Mouse (Mus musculus) ES-CJ7 (cell line): ENCODE measurements around the gene Hs3st6.

ENCODE experiments used
- DNase-seq: peaks from one replicate; pipeline ENCODE4 v3.0.0; 2011; ENCODE audit warnings: low read depth, low spot score

Hs3st6 gene

DNA sequence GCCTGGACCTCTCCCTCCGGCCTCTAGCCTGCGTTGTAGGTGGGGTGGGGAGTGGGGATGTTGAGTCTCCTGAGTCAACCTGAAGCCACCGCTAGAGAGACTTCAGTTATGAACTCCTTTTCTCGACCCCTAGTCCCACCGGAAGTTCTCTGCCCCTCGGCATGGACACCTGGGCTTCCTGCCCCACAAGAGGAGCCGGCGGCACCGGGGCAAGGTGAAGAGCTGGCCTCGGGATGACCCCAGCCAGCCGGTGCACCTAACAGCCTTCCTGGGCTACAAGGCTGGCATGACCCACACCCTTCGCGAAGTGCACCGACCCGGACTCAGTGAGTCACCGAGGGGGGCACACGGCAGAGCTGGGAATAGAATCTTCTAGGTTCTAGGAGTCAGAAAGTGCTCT is 24.6 kb upstream of the Hs3st6 start:
- no peak for DNase-seq

DNA sequence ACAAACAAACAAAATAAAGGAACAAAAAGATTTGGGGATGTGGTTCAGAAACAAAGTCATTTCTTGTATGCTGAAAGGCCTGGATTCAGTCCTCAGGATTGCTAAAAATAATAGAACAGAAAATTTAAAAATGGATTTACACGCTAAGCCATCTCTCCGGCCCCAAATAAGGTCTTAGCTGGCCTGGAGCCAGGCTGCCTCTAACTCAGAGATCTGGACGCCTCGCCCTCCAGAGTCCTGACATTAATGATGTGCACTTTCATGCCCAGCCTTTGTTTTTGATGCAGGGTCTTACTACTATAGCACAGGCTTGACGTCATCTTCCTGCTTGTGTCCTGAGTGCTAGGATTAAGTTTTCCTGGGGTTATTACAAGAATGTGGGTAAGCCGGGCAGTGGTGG is 23.7 kb upstream of the Hs3st6 start:
- no peak for DNase-seq

DNA sequence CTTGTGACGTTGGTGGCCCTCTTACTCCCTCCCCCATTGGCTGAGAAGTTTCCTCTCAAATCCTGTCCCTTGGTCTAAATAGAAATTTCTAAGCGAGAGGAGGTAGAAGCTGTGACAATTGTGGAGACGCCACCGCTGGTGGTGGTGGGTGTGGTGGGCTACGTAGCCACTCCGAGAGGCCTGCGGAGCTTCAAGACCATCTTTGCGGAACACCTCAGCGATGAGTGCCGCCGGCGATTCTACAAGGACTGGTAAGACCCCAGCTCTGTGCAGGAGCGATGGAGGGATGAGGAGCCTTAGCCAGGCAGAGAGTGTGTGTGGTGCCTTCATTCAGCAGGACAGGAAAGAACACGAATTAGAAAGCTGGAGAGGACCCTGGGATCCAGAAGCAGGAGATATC is 22.0 kb upstream of the Hs3st6 start:
- DNase-seq, result no peak

DNA sequence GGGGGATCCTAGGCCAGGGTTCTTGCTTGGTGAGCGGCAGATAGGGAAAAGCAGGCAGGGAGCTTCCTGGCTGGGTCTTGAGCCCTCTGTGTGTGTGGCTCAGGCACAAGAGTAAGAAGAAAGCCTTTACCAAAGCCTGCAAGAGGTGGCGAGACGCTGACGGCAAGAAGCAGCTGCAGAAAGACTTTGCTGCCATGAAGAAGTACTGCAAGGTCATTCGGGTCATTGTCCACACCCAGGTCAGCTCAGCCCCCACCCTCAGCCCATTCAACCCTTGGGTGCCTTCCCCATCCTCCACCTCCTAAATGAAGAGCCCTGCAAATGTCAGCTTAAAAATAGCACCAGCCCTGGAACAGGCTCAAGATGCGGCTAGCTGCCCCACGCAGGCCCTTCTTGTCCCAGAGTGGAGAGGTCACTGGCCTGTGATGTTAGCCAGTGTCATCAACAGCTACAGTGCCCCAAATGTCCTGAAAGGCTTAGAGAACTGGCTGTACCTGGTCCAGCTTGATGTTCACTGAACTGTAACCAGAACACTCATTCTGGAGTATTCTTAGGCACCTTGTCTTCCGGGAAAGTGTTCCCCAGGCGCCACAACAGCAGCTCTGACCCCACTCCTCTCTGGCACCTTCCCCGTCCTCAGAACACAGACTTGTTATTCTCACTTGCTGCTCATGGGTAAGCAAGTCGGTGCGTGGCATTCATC is 20.4 kb upstream of the Hs3st6 start:
- no peak for DNase-seq

DNA sequence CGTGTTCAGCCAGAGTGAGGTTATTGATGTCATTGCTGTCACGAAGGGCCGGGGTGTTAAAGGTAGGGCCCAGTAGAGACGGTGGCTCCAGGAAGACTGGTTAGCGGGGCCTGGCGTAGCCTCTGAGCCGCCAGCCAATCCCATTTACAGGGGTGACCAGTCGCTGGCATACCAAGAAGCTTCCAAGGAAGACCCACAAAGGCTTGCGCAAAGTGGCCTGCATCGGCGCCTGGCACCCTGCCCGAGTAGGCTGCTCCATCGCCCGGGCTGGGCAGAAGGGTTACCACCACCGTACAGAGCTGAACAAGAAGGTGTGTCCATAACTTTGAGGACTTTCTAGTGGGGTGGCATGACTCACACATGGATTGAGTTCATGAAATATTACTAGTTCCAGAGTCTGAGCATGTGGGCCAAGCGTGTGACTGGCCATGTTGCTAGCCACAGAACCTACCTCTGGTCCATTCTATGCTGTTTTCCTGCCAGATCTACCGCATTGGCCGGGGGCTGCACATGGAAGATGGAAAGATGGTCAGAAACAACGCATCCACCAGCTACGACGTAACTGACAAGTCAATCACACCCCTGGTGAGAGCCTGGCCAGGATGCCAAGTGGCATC is 19.2 kb upstream of the Hs3st6 start:
- DNase-seq, result no peak

DNA sequence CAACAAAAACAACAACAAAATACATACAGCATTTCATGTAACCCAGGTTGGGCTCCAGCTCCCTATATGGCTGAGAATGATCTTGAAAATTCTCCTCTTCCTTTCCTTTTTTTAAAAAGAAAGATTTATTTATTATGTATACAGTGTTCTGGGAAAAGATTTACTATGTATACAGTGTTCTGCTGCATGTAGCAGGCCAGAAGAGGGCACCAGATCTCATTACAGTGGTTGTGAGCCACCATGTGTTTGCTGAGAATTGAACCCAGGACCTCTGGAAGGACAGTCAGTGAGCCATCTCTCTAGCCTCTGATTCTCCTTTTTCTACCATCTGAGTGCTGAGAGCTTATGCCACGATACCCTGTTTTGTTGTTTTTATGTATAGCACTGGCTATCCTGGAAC is 18.3 kb upstream of the Hs3st6 start:
- DNase-seq, result no peak

DNA sequence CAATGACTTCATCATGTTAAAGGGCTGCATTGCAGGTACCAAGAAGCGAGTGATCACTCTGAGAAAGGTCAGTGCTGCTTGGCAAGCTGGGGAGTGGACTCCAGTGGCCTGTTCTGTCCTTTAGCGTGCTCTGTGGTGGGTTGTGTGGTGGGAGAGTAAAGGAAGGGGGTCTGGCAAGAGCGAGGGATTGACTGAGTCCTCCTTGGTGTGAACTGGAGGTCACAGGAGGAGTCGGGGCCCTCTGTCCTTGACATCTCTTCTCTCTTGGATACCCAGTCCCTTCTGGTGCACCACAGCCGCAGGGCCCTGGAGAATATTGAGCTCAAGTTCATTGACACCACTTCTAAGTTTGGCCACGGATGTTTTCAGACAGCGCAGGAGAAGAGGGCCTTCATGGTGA is 17.3 kb upstream of the Hs3st6 start:
- DNase-seq, result no peak

DNA sequence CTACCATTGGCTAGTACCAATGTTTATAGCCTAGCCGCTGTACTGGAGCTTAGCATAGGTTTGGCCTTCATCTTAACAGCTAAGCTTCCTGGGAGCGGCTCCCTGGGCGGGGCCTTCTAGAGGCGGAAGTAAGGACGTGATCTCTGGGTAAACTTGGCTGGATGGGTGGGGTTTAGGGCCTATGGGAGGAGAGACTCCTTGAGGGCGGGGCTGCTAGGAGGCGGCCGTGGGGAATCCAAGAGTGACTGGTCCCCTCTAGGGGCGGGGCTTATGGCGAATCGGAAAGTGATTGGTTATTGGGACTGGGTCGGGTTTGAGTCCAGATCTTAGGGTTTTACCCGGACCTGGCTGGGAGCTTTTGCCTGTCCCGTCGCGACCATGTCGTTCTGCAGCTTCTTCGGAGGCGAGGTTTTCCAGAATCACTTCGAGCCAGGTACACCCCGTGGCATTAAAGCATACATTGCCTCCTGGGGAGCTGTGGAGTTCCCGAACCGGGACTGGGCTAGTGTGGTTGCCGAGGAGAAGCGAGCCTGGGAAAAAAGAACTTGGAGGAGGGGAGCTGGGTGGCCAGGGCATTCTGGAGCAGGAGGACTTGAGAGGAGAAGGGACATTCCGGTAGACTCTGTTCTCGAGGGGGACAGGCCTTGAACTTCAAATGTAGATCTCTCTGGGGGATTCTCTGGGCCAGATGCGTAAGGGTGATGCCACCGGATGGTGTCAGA is 16.3 kb upstream of the Hs3st6 start, which contains the start of gene Msrb1:
Gene Msrb1, plus strand, starts transcription at position 313 of the 722 bp plus-strand sequence.
- peak; percentile 99 for DNase-seq

DNA sequence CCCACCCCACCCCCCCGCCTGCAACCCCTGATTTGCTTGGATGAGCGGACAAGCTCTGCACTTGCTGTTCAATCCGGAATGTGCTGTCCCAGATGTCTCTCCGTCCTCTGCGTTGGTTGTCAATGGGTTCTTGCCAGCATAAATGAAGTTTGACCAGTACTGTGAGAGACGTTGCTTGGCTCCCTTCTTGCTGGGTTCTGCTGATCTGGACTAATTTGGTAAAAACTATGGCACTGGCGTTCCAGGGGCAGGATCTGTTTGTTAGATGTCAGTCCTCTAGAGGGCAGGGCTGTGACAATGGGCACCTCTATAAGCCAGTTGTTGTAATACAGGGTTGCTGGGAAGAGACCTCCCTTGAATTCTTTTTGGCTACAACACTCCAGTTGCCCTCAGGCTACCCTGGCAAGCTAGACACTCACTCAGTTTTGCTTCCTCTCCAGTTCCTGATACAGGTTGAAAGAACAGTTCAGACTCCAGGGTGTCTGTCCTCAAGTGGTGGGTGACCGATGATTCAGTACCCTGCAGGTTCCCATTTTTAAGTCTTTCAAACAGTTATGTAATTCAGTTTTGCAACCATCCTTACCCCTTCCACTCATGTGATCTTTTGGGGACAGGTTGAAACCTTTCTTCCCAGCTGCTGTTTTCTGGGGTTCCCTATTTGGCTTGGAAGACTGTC is 15.5 kb upstream of the Hs3st6 start:
- no peak for DNase-seq

DNA sequence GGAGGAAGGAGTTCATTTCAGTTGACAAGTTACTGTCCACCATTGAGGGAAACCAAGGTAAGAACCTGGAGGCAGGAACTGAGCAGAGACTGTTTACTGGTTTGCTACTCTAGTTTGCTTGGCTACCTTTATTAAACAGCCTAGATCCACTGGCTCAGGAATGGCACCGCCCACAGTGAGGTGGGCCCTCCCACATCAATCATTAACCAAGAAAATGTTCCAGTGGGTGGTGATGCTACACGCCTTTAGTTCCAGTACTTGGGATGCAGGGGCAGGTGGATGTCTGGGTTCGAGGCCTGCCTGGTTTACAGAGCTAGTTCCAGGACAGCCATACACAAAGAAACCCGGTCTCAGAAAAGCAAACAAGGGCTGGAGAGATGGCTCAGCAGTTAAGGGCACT is 14.6 kb upstream of the Hs3st6 start:
- DNase-seq, result no peak

DNA sequence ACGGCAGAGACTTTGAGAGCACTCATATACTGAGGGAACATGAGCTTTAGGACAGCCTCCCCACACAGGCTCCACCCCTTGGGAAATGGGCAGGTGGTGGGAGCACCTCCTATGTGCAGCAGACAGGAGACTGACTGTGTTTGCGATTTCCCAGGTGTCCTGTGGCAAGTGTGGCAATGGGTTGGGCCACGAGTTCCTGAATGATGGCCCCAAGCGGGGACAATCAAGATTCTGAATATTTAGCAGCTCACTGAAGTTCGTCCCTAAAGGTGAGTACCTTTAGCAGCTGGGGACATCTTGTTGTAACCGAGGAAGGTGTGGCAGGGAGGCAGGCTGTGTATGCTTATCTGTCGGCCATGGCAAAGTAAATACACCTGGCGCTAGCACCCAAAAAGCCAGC is 12.9 kb upstream of the Hs3st6 start:
- no peak for DNase-seq

DNA sequence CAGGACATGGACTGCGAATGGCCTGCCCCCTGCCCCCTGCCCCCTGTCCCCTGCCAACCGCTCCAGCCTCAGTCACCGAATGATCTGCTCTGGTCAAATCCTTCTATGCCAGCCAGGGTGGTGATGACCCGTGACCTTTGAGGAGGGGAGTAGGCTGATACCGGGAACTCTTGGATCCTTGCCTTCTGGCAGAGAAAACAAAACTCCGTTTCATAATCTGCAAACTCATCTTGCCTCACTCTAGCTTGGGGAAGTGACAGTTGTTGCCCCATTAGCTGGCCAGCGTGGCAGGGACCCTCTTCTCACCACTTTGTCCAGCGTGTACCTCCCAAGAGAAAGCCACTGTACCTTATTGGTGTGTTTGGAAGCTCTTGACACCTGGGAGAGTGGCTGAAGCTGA is 10.5 kb upstream of the Hs3st6 start:
- no peak for DNase-seq

DNA sequence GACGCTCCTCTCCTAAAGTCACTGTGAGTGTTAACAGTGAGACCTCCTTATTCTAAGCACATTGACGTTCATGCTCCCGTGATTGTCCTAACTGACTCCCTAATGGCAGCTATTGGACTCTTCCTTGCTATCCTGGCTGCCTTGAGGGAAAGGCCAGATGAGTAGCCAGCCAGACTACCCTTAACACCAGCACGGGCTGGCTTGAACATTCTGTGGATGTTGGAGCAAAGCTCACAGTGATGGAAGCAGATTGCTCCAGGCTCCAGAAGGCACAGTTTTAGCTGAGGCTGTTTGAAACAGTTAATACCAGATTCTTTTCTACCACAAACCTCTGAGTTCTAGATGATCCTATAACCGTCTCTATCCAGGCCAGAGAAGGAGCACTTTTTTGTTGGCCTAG is 8.9 kb upstream of the Hs3st6 start:
- DNase-seq, result no peak

DNA sequence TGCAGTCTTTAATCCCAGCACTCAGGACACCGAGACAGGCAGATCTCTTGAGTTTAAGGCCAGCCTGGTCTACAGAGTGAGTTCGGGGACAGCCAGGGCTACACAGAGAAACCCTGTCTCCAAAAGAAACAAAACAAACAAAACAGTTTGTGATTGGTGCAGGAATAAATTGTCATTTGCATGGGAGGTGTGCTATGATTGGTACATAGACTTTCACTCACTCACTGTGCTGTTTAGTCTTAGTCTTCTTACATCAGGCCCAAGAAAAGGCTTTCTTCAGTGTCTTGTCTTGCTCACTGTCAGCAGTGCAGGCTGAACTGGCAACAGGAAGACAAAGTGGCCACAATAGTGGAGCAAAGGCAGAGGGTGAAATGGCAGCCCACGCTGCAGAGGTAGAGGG is 8.4 kb upstream of the Hs3st6 start:
- DNase-seq, result no peak

DNA sequence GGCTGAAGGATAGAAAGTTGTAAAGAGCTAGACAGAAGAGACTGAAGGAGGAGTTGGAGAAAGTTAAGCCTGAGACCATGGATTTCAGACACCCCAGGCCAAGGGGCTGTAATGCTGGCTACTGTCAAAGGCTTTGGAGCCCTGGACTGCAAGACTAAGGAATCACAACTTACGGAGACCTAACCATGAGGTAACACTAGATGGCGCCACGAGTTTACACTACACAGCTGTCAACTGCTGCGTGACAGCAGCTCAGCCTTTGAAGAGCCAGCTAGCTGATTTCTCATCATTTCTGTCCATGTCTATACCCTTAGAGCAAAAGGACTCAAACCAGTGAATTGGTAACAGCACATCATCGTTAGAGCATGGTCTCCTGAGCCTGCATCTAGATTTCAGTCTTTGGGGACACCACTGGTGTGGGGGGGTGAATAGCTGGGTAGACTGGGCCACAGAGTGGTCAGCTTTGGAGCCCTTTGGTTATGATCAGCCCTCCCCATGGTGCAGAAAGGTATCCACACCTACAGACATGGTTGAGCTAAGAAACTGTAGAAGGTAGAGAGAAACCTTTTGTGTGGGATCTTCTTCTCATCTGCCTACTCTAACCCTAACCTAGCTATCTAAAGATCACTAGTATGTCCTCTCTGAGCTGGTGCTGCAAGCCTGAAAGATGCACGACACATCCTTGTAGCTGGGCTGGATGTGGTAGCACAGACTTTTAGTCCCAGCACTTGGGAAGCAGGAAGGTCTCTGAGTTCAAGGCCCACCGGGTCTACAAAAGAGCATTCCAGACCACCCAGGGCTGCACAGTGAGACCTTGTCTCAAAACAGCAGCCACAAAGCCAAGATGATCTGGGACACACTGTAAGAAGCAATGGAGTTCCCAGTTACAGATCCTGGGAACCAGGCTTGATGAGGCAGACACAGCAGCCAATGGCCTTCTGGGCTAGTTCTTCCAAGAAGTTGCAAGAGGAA is 7.0 kb upstream of the Hs3st6 start:
- DNase-seq, result peak; percentile 91

DNA sequence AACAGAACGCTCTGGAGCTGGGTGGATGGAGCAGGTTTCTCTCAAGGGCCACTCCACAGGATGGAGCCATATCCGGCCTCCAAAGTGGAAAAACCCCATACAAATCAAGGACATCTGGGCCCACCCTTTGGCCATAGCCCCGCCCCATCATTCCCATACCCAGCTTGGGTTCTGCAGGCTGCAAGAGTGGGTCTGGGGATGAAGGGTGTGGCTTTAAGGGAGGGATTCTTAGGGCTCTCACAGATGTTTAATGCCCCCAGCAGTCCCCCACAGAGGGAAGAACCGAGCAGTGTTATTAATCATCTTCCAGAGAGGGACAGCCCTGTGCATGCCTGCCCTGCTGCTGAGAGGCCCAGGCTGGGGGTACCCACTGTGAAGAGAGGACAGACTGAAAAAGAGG is 5.8 kb upstream of the Hs3st6 start:
- no peak for DNase-seq

DNA sequence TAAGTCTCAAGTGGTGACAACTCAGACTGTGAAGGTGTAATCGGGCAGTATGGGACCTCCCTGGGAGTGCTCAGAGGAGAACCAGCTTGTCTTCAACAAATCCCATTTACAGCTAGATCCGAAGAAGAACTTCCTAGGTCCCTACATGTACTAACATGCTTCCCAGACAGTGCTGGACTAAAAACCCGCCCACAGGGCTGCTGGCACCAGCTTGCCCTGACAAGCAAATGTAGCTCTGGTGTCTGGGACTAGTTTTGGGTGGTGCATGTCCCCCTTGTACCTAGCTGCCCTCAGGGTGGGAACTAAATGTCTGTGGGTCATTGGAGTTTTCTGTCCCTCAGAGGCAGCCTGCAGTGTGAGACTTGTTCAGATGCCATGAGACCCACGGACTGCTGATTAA is 1.3 kb upstream of the Hs3st6 start:
- DNase-seq, result no peak

DNA sequence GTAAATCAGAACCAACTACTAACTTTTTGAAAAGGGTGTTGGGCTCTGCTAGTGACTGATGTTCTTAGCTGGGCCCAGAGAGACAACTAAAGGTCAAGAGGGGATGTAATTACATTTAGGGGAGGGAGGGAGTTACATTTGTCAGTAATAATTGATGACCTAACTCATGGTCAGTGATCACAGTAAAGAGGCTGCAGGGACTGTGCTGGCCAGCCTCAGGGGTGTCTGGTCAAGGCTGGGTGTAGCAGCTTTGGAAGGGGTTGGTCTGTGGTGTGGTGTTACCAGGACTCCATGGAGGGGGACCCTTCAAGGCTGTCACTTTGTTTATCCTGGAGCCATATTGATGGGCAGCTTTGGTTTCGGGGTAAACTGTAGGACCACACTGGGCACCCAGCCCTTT is 4.6 kb downstream of the Hs3st6 start:
- no peak for DNase-seq

DNA sequence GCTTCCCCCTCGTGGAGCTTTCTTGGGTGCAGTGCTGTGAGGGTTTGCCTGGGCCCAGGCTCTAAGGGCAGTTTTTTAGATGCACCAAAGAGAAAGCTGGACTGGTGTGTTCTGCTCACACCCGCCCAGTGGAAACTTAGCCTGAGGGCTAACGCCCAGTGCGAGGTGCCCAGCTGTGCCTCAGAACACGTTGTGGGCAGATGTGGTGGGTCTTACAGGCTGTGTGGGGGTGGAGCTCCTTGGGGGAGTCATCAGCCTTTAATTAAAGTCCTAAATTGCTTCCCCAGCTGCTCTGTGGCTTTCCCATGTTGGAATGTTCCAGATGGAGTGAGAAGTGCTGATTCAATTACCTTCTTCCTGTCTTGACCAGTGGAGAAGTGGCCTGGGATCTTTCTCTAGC is 8.3 kb downstream of the Hs3st6 start:
- DNase-seq, result no peak

DNA sequence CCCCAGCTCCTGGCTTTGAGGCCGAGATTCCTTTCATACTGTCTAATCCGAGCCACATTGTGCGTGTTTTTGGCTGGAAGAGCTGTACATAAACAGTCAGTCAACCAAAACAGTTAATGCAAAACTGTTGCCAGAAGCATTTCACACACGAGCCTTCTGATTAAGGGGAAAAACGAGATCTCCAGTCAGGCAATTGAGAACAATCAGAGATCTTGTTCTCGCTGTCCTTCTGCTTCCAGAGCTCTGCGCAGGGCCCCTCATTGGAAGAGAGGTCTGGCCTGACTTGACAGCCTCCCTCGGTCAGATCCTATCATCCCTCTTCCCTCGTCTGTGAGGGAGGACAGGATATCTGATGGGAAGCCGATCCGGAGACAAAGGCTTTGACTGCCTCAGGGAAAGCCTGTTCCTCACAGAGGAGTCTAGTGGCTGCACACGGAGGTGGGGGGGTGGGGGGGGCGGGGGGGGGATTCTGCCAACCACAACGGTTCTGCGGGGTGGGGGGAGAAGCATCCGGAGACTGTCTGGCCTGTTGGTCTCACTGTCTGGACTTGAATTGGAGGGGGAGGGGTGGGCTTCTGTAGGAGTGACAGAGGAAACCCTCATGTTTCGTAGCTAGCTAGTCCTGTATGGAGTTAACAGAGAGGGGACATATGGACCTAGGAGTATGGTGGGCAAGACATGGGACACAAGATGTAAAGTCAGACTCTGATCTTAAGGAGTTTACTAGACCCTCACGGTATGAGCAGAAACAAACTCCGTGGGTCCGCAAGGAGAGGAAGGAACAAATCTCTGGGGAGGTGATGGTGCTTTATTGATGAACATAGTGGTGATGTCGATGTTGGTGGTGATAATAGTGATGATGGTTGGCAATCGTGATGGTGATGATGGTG is 12.5 kb downstream of the Hs3st6 start:
- no peak for DNase-seq
